Mouse (Mus musculus) thymus, postnatal 25 days (tissue): ENCODE results near the gene Fam221b.

Experiments
- DNase-seq: peaks from one replicate; pipeline ENCODE4 v3.0.0; 2022

The Fam221b gene

GRCm38 (mm10) chr4:43612534-43612933, 56.4 kb downstream of the Fam221b start:
- DNase-seq = no peak
